Mouse (Mus musculus) stomach, postnatal 0 days (tissue): ENCODE measurements around the gene Zfp367.

ENCODE experiments used
- CTCF ChIP-seq: IDR thresholded peaks from 2 replicates; pipeline ENCODE4 v1.5.1; 2016; ENCODE audit warnings: antibody characterized with exemption, low read depth, mild to moderate bottlenecking, moderate library complexity
- EP300 ChIP-seq: optimal IDR thresholded peaks from 2 replicates; pipeline ENCODE3; 2016; ENCODE audit warnings: antibody characterized with exemption

- no peak for TF ChIP-seq CTCF
- no peak for TF ChIP-seq EP300
Measured at GRCm38 (mm10) chr13:64163147-64163715, 10.2 kb upstream of the Zfp367 start.
